Mouse (Mus musculus): Measurements from ENCODE around the gene Srrm2. TPM values are rescaled to one million over a fixed set of nuclear protein-coding genes. Genes with fewer than 3 reads are reported as not detected.

The Srrm2 gene
- polyA plus RNA-seq (2021; fragmentation: Nextera tagmentation), result 297 and 334 TPM in 2 replicates
- long read RNA-seq, experiment 1, partial matches to known transcripts, result 252 of 304 reads
- long read RNA-seq, experiment 1, other reads (novel, unspliced or antisense), result 52 of 304 reads
- long read RNA-seq, experiment 2, transcript Srrm2-202 (2 exons, 2,266 nt), result major isoform, 11 of 119 reads
- long read RNA-seq, experiment 2, partial matches to known transcripts, result 82 of 119 reads
- long read RNA-seq, experiment 2, other reads (novel, unspliced or antisense), result 25 of 119 reads

GRCm38 (mm10) chr17:23790269-23791078 lies at the start of gene Srrm2:
Gene Srrm2, plus strand, starts transcription at chr17:23790532.

GRCm38 (mm10) chr17:23740598-23741021 lies 49.7 kb upstream of the Srrm2 start, which contains the start of gene Paqr4:
Gene Paqr4, minus strand, starts transcription at chr17:23740867.

GRCm38 (mm10) chr17:23745301-23746251 lies 44.8 kb upstream of the Srrm2 start, which contains the start of gene Kremen2:
Gene Kremen2, minus strand, starts transcription at chr17:23745833.

GRCm38 (mm10) chr17:23771284-23772218 lies 18.8 kb upstream of the Srrm2 start, which contains the start of gene Flywch1:
Gene Flywch1, minus strand, starts transcription at chr17:23771602.

GRCm38 (mm10) chr17:23785561-23786471 lies 4.5 kb upstream of the Srrm2 start, which contains the start of gene Flywch2:
Gene Flywch2, minus strand, starts transcription at chr17:23786081.

GRCm38 (mm10) chr17:23829064-23829619 lies 38.8 kb downstream of the Srrm2 start, which contains the start of gene Elob:
Gene Elob, minus strand, starts transcription at chr17:23829136.

GRCm38 (mm10) chr17:23836006-23836575 lies 45.8 kb downstream of the Srrm2 start, which contains the start of gene Prss33:
Gene Prss33, minus strand, starts transcription at chr17:23836056.

GRCm38 (mm10) chr17:23843812-23844273 lies 53.5 kb downstream of the Srrm2 start, which contains the start of the genes Prss32 and Prss41:
Gene Prss32, plus strand, starts transcription at chr17:23843855.
Gene Prss41, minus strand, starts transcription at chr17:23844172.

GRCm38 (mm10) chr17:23867756-23868155 lies 77.4 kb downstream of the Srrm2 start, which contains the start of gene Prss21:
Gene Prss21, plus strand, starts transcription at chr17:23868056.

Small RNAs within 50 kb of the gene (microRNA-seq; reads per million reads assigned to microRNA genes)
- 1.9 reads per million for gene Mir5125

Other genes with a start within 250 kb of the Srrm2 start
- gene Zfp213, start 226.3 kb upstream of the Srrm2 start, polyA plus RNA-seq (2021; fragmentation: Nextera tagmentation), result 8.9 and 9.0 TPM in 2 replicates
- 13.2 and 14.6 TPM in 2 replicates for gene Zfp13, start 191.0 kb upstream of the Srrm2 start, polyA plus RNA-seq (2021; fragmentation: Nextera tagmentation)
- 0.08 and 0.20 TPM in 2 replicates for gene Zscan10, start 189.7 kb upstream of the Srrm2 start, polyA plus RNA-seq (2021; fragmentation: Nextera tagmentation)
- gene Mmp25, start 145.3 kb upstream of the Srrm2 start, polyA plus RNA-seq (2021; fragmentation: Nextera tagmentation), result 0.10 and 0.13 TPM in 2 replicates
- not detected in 2 replicates for gene Bicdl2, start 130.0 kb upstream of the Srrm2 start, polyA plus RNA-seq (2021; fragmentation: Nextera tagmentation)
- gene Hcfc1r1, start 116.9 kb upstream of the Srrm2 start, polyA plus RNA-seq (2021; fragmentation: Nextera tagmentation), result 225 and 235 TPM in 2 replicates
- gene Thoc6, start 116.7 kb upstream of the Srrm2 start, polyA plus RNA-seq (2021; fragmentation: Nextera tagmentation), result 8.1 and 9.0 TPM in 2 replicates
- 3.6 and 6.5 TPM in 2 replicates for gene Tnfrsf12a, start 113.1 kb upstream of the Srrm2 start, polyA plus RNA-seq (2021; fragmentation: Nextera tagmentation)
- gene Cldn6, start 111.3 kb upstream of the Srrm2 start, polyA plus RNA-seq (2021; fragmentation: Nextera tagmentation), result 0.13 TPM in 1 of 2 replicates, not detected in the other
- gene Cldn9, start 106.5 kb upstream of the Srrm2 start, polyA plus RNA-seq (2021; fragmentation: Nextera tagmentation), result 0.15 and 0.95 TPM in 2 replicates
- not detected in 2 replicates for gene 1520401A03Rik, start 67.7 kb upstream of the Srrm2 start, polyA plus RNA-seq (2021; fragmentation: Nextera tagmentation)
- 1.6 and 2.2 TPM in 2 replicates for gene Pkmyt1, start 64.2 kb upstream of the Srrm2 start, polyA plus RNA-seq (2021; fragmentation: Nextera tagmentation)
- 106 and 116 TPM in 2 replicates for gene Paqr4, start 49.7 kb upstream of the Srrm2 start, polyA plus RNA-seq (2021; fragmentation: Nextera tagmentation)
- 0.60 and 0.85 TPM in 2 replicates for gene Kremen2, start 44.7 kb upstream of the Srrm2 start, polyA plus RNA-seq (2021; fragmentation: Nextera tagmentation)
- gene Flywch1, start 18.9 kb upstream of the Srrm2 start, polyA plus RNA-seq (2021; fragmentation: Nextera tagmentation), result 256 and 293 TPM in 2 replicates
- 22.4 and 25.0 TPM in 2 replicates for gene Flywch2, start 4.5 kb upstream of the Srrm2 start, polyA plus RNA-seq (2021; fragmentation: Nextera tagmentation)
- 1,710 and 1,770 TPM in 2 replicates for gene Elob, start 38.6 kb downstream of the Srrm2 start, polyA plus RNA-seq (2021; fragmentation: Nextera tagmentation)
- not detected in 2 replicates for gene Prss33, start 45.5 kb downstream of the Srrm2 start, polyA plus RNA-seq (2021; fragmentation: Nextera tagmentation)
- not detected in 2 replicates for gene Prss32, start 53.3 kb downstream of the Srrm2 start, polyA plus RNA-seq (2021; fragmentation: Nextera tagmentation)
- 0.08 and 0.48 TPM in 2 replicates for gene Prss41, start 53.6 kb downstream of the Srrm2 start, polyA plus RNA-seq (2021; fragmentation: Nextera tagmentation)
- not detected in 2 replicates for gene Prss21, start 77.5 kb downstream of the Srrm2 start, polyA plus RNA-seq (2021; fragmentation: Nextera tagmentation)
- 0.25 TPM in 1 of 2 replicates, not detected in the other for gene Dcpp1, start 90.3 kb downstream of the Srrm2 start, polyA plus RNA-seq (2021; fragmentation: Nextera tagmentation)
- gene Dcpp2, start 90.3 kb downstream of the Srrm2 start, polyA plus RNA-seq (2021; fragmentation: Nextera tagmentation), result not detected in 2 replicates
- not detected in 2 replicates for gene Dcpp3, start 126.9 kb downstream of the Srrm2 start, polyA plus RNA-seq (2021; fragmentation: Nextera tagmentation)
- 0.18 and 0.30 TPM in 2 replicates for gene Sbp, start 151.1 kb downstream of the Srrm2 start, polyA plus RNA-seq (2021; fragmentation: Nextera tagmentation)
- gene Sbpl, start 164.7 kb downstream of the Srrm2 start, polyA plus RNA-seq (2021; fragmentation: Nextera tagmentation), result not detected in 2 replicates
- gene Prss30, start 190.0 kb downstream of the Srrm2 start, polyA plus RNA-seq (2021; fragmentation: Nextera tagmentation), result 0.21 and 0.34 TPM in 2 replicates
- 0.25 and 0.28 TPM in 2 replicates for gene Prss22, start 207.6 kb downstream of the Srrm2 start, polyA plus RNA-seq (2021; fragmentation: Nextera tagmentation)
- gene Prss27, start 247.6 kb downstream of the Srrm2 start, polyA plus RNA-seq (2021; fragmentation: Nextera tagmentation), result not detected in 2 replicates